Mouse (Mus musculus) heart, embryonic 12.5 days (tissue): ENCODE data around the gene Grb7. TPM values are rescaled to one million over a fixed set of nuclear protein-coding genes. Genes with fewer than 3 reads are reported as not detected.
A peak's percentile ranks its signal among the peaks of the same experiment; 100 is the strongest.

Experiments used
- ATAC-seq: fragments of 200-750 bp; cut with Nextera tagmentation; 2 replicates; pipeline ENCODE4 v1.8.0; 2017; ENCODE audit warnings: moderate TSS enrichment, moderate library complexity; ENCODE audit not compliant: insufficient number of reproducible peaks, low FRiP score
- H3K27ac ChIP-seq: fragments of 300-500 bp; sonication (generic); 2 replicates; pipeline ENCODE4 v1.5.1; 2016; ENCODE audit warnings: mild to moderate bottlenecking, moderate library complexity; ENCODE audit not compliant: poor library complexity, severe bottlenecking
- H3K27me3 ChIP-seq: fragments of 300-500 bp; sonication (generic); replicated peaks from 2 replicates; pipeline ENCODE4 v1.6.1; 2016; ENCODE audit warnings: mild to moderate bottlenecking, moderate library complexity
- H3K36me3 ChIP-seq: fragments of 300-500 bp; sonication (generic); 2 replicates; pipeline ENCODE4 v1.6.1; 2016; ENCODE audit warnings: mild to moderate bottlenecking, moderate library complexity
- H3K4me1 ChIP-seq: fragments of 300-500 bp; sonication (generic); replicated peaks from 2 replicates; pipeline ENCODE4 v1.6.1; 2016; ENCODE audit warnings: mild to moderate bottlenecking
- H3K4me2 ChIP-seq: fragments of 300-500 bp; sonication (generic); 2 replicates; pipeline ENCODE4 v1.6.1; 2016; ENCODE audit warnings: mild to moderate bottlenecking, moderate library complexity
- H3K4me3 ChIP-seq: fragments of 300-500 bp; sonication (generic); 2 replicates; pipeline ENCODE4 v1.5.1; 2016; ENCODE audit warnings: mild to moderate bottlenecking
- H3K9ac ChIP-seq: fragments of 300-500 bp; sonication (generic); 2 replicates; pipeline ENCODE4 v1.6.1; 2016; ENCODE audit warnings: mild to moderate bottlenecking, moderate library complexity
- H3K9me3 ChIP-seq: fragments of 300-500 bp; sonication (generic); replicated peaks from 2 replicates; pipeline ENCODE4 v1.6.1; 2016; ENCODE audit warnings: mild to moderate bottlenecking, moderate library complexity
- WGBS: fragments of 180-500 bp; shearing (Covaris S2); methylation state at CpG from one replicate; pipeline ENCODE4 v1.1.7; 2016; 5-methylcytosine and 5-hydroxymethylcytosine counted together
- polyA plus RNA-seq: library from polyadenylated mRNA; unstranded; fragments of >200 nt; fragmentation: Nextera tagmentation; extraction: Ambion mirVana; gene quantifications from 2 replicates; pipeline ENCODE4 v1.2.1, GENCODE M21; 2016

Gene Grb7
- polyA plus RNA-seq = 1.2 and 2.1 TPM in 2 replicates

GRCm38 (mm10) chr11:98446213-98446561, at the start of gene Grb7:
TSS of gene Grb7 (plus strand) at chr11:98446394.
- Histone ChIP-seq H3K27ac (no peak within 1 kb of the TSS), H3K4me2 (peak within 1 kb of the TSS; percentile 66), H3K4me3 (peak within 1 kb of the TSS; percentile 33), H3K36me3 (no peaks in the 10 kb centered on the region), H3K9me3 (no peaks in the 10 kb centered on the region), H3K27me3 (peaks cover 35% of the 10 kb centered on the region), H3K9ac (peak within 1 kb of the TSS; percentile 58), H3K4me1 (peaks cover 27% of the 10 kb centered on the region)
- 0 out of 2 replicates have a peak, but pooled peaks have one; percentile 41 for ATAC-seq
- WGBS = 20% methylated on average over 5 of the region's 5 CpGs

- Histone ChIP-seq H3K36me3 (peaks cover 9% of the 10 kb centered on the region; the same call in 1 of the 2 replicates), H3K4me2 (no peak overlapping the region), H3K4me3 (no peak overlapping the region), H3K4me1 (peaks cover 43% of the 10 kb centered on the region), H3K9ac (no peak overlapping the region), H3K27me3 (no peaks in the 10 kb centered on the region), H3K9me3 (no peaks in the 10 kb centered on the region), H3K27ac (no peak overlapping the region)
- ATAC-seq = no peak
- WGBS = 88% methylated on average over 7 of the region's 7 CpGs
These were observed 48.2 kb upstream of the Grb7 start for GRCm38 (mm10) chr11:98397946-98398345.

GRCm38 (mm10) chr11:98400161-98400726, 46.0 kb upstream of the Grb7 start, which contains the start of gene Pgap3:
TSS of gene Pgap3 (minus strand) at chr11:98400490.
- 1% methylated on average over 40 of the region's 40 CpGs for WGBS

GRCm38 (mm10) chr11:98400816-98401215, 45.4 kb upstream of the Grb7 start:
- Histone ChIP-seq H3K4me2 (peak overlapping the region; percentile 75), H3K4me3 (peak overlapping the region; percentile 59), H3K27me3 (no peaks in the 10 kb centered on the region), H3K4me1 (peaks cover 18% of the 10 kb centered on the region), H3K9me3 (no peaks in the 10 kb centered on the region), H3K27ac (peak overlapping the region; percentile 93), H3K36me3 (peaks cover 9% of the 10 kb centered on the region; the same call in 1 of the 2 replicates), H3K9ac (peak overlapping the region; percentile 72)
- WGBS = 54% methylated on average over 3 of the region's 3 CpGs
- no peak for ATAC-seq

More at GRCm38 (mm10) chr11:98400161-98400726, 46.0 kb upstream of the Grb7 start, which contains the start of gene Pgap3:
- peaks cover 20% of the 10 kb centered on the region for H3K4me1 ChIP-seq
- H3K36me3 ChIP-seq = peaks cover 9% of the 10 kb centered on the region; the same call in 1 of the 2 replicates
- H3K27ac ChIP-seq = peak within 1 kb of the TSS; percentile 93
- H3K4me3 ChIP-seq = peak within 1 kb of the TSS; percentile 59
- H3K9me3 ChIP-seq = no peaks in the 10 kb centered on the region
- H3K27me3 ChIP-seq = no peaks in the 10 kb centered on the region
- H3K4me2 ChIP-seq = peak within 1 kb of the TSS; percentile 75
- H3K9ac ChIP-seq = peak within 1 kb of the TSS; percentile 72
- ATAC-seq = peak; percentile 86

GRCm38 (mm10) chr11:98406621-98407020, 39.6 kb upstream of the Grb7 start:
- no peaks in the 10 kb centered on the region for H3K27me3 ChIP-seq
- 73% methylated on average over 6 of the region's 6 CpGs for WGBS
- H3K9ac ChIP-seq = no peak overlapping the region
- peaks cover 24% of the 10 kb centered on the region for H3K4me1 ChIP-seq
- no peak overlapping the region for H3K4me3 ChIP-seq
- no peaks in the 10 kb centered on the region for H3K36me3 ChIP-seq
- H3K27ac ChIP-seq = no peak overlapping the region
- H3K9me3 ChIP-seq = no peaks in the 10 kb centered on the region
- ATAC-seq = no peak
- no peak overlapping the region for H3K4me2 ChIP-seq

GRCm38 (mm10) chr11:98408872-98409271, 37.3 kb upstream of the Grb7 start:
- H3K4me1 ChIP-seq = peaks cover 32% of the 10 kb centered on the region
- ATAC-seq = no peak
- no peaks in the 10 kb centered on the region for H3K36me3 ChIP-seq
- peak overlapping the region; percentile 3 for H3K9ac ChIP-seq
- H3K4me3 ChIP-seq = 0 out of 2 replicates have a peak overlapping the region, but pooled peaks have one; percentile 12
- H3K27me3 ChIP-seq = no peaks in the 10 kb centered on the region
- H3K4me2 ChIP-seq = peak overlapping the region; percentile 41
- no peaks in the 10 kb centered on the region for H3K9me3 ChIP-seq
- WGBS = 57% methylated on average over 8 of the region's 8 CpGs
- peak overlapping the region; percentile 9 for H3K27ac ChIP-seq

- peaks cover 37% of the 10 kb centered on the region for H3K4me1 ChIP-seq
- peak overlapping the region; percentile 9 for H3K27ac ChIP-seq
- H3K4me2 ChIP-seq = peak overlapping the region; percentile 41
- H3K4me3 ChIP-seq = 0 out of 2 replicates have a peak overlapping the region, but pooled peaks have one; percentile 12
- no peaks in the 10 kb centered on the region for H3K9me3 ChIP-seq
- 6% methylated on average over 10 of the region's 10 CpGs for WGBS
- ATAC-seq = peak; percentile 52
- no peaks in the 10 kb centered on the region for H3K27me3 ChIP-seq
- peak overlapping the region; percentile 3 for H3K9ac ChIP-seq
- no peaks in the 10 kb centered on the region for H3K36me3 ChIP-seq
These were observed 36.8 kb upstream of the Grb7 start for GRCm38 (mm10) chr11:98409341-98409822.

- Histone ChIP-seq H3K4me2 (peak within 1 kb of the TSS; percentile 70), H3K9me3 (no peaks in the 10 kb centered on the region), H3K36me3 (peaks cover 5% of the 10 kb centered on the region; the same call in 1 of the 2 replicates), H3K4me3 (peak within 1 kb of the TSS; percentile 93), H3K27me3 (no peaks in the 10 kb centered on the region), H3K27ac (peak within 1 kb of the TSS; percentile 93), H3K9ac (peak within 1 kb of the TSS; percentile 100), H3K4me1 (peaks cover 66% of the 10 kb centered on the region)
- WGBS = under 1% methylated on average over 49 of the region's 49 CpGs
- ATAC-seq = peak; percentile 81
These were observed 33.9 kb upstream of the Grb7 start, which contains the start of gene Erbb2 for GRCm38 (mm10) chr11:98412273-98412796. TSS of gene Erbb2 (plus strand) at chr11:98412470.

GRCm38 (mm10) chr11:98412797-98413301, 33.3 kb upstream of the Grb7 start:
- peak overlapping the region; percentile 100 for H3K9ac ChIP-seq
- peak; percentile 40 for ATAC-seq
- H3K36me3 ChIP-seq = peaks cover 5% of the 10 kb centered on the region; the same call in 1 of the 2 replicates
- H3K27ac ChIP-seq = peak overlapping the region; percentile 93
- H3K9me3 ChIP-seq = no peaks in the 10 kb centered on the region
- no peaks in the 10 kb centered on the region for H3K27me3 ChIP-seq
- WGBS = under 1% methylated on average over 40 of the region's 40 CpGs
- peak overlapping the region; percentile 70 for H3K4me2 ChIP-seq
- peak overlapping the region; percentile 93 for H3K4me3 ChIP-seq
- peaks cover 67% of the 10 kb centered on the region for H3K4me1 ChIP-seq

- Histone ChIP-seq H3K9ac (peak overlapping the region; percentile 100), H3K9me3 (no peaks in the 10 kb centered on the region), H3K27ac (peak overlapping the region; percentile 93), H3K27me3 (no peaks in the 10 kb centered on the region), H3K4me1 (peaks cover 73% of the 10 kb centered on the region), H3K4me3 (peak overlapping the region; percentile 93), H3K36me3 (peaks cover 7% of the 10 kb centered on the region; the same call in 1 of the 2 replicates), H3K4me2 (peak overlapping the region; percentile 70)
- ATAC-seq = no peak
- WGBS = 18% methylated on average over 7 of the region's 7 CpGs
These were observed 32.5 kb upstream of the Grb7 start for GRCm38 (mm10) chr11:98413731-98414130.

- peaks cover 10% of the 10 kb centered on the region; the same call in 1 of the 2 replicates for H3K36me3 ChIP-seq
- H3K4me3 ChIP-seq = peak overlapping the region; percentile 93
- H3K27ac ChIP-seq = 0 out of 2 replicates have a peak overlapping the region, but pooled peaks have one; percentile 93
- no peaks in the 10 kb centered on the region for H3K9me3 ChIP-seq
- 27% methylated on average over 2 of the region's 2 CpGs for WGBS
- no peak for ATAC-seq
- H3K4me2 ChIP-seq = peak overlapping the region; percentile 70
- no peaks in the 10 kb centered on the region for H3K27me3 ChIP-seq
- peaks cover 72% of the 10 kb centered on the region for H3K4me1 ChIP-seq
- H3K9ac ChIP-seq = peak overlapping the region; percentile 100
These were observed 32.0 kb upstream of the Grb7 start for GRCm38 (mm10) chr11:98414162-98414561.
